Mouse (Mus musculus): ENCODE results near the gene Fpgs. TPM values are rescaled to one million over a fixed set of nuclear protein-coding genes. Genes with fewer than 3 reads are reported as not detected.

Fpgs gene
- polyA plus RNA-seq, 1 experiment: 26.4 TPM

GRCm38 (mm10) chr2:32645647-32646046 is 58.3 kb downstream of the Fpgs start:
- Histone ChIP-seq H3K27ac (ENCODE audit: insufficient read depth, low read length) (no peak overlapping the region), H3K4me1 (ENCODE audit: control insufficient read depth, insufficient read depth, low read length) (no peaks in the 10 kb centered on the region), H3K4me3 (ENCODE audit: insufficient read depth, low read length) (no peak overlapping the region)
- TF ChIP-seq POLR2A (IDR thresholded peaks at IDR 0.05; ENCODE audit: low read depth, low read length) (no peak), CTCF (IDR thresholded peaks at IDR 0.05; ENCODE audit: borderline replicate concordance, insufficient read depth, low read length) (no peak)

GRCm38 (mm10) chr2:32644799-32645475 is 59.0 kb downstream of the Fpgs start:
- no peak overlapping the region for H3K4me3 ChIP-seq (ENCODE audit: insufficient read depth, low read length)
- no peaks in the 10 kb centered on the region for H3K4me1 ChIP-seq (ENCODE audit: control insufficient read depth, insufficient read depth, low read length)
- no peak overlapping the region for H3K27ac ChIP-seq (ENCODE audit: insufficient read depth, low read length)
- no peak for TF ChIP-seq CTCF (IDR thresholded peaks at IDR 0.05; ENCODE audit: borderline replicate concordance, insufficient read depth, low read length)
- no peak for TF ChIP-seq POLR2A (IDR thresholded peaks at IDR 0.05; ENCODE audit: low read depth, low read length)

GRCm38 (mm10) chr2:32644083-32644482 is 59.9 kb downstream of the Fpgs start:
- no peak overlapping the region for H3K4me3 ChIP-seq (ENCODE audit: insufficient read depth, low read length)
- H3K27ac ChIP-seq (ENCODE audit: insufficient read depth, low read length): no peak overlapping the region
- TF ChIP-seq POLR2A (IDR thresholded peaks at IDR 0.05; ENCODE audit: low read depth, low read length) (no peak), CTCF (IDR thresholded peaks at IDR 0.05; ENCODE audit: borderline replicate concordance, insufficient read depth, low read length) (no peak)
- H3K4me1 ChIP-seq (ENCODE audit: control insufficient read depth, insufficient read depth, low read length): no peaks in the 10 kb centered on the region

- no peak for TF ChIP-seq CTCF (IDR thresholded peaks at IDR 0.05; ENCODE audit: borderline replicate concordance, insufficient read depth, low read length)
- TF ChIP-seq POLR2A (IDR thresholded peaks at IDR 0.05; ENCODE audit: low read depth, low read length): no peak
- no peak overlapping the region for H3K27ac ChIP-seq (ENCODE audit: insufficient read depth, low read length)
- H3K4me1 ChIP-seq (ENCODE audit: control insufficient read depth, insufficient read depth, low read length): no peaks in the 10 kb centered on the region
- no peak overlapping the region for H3K4me3 ChIP-seq (ENCODE audit: insufficient read depth, low read length)
These were observed 61.1 kb downstream of the Fpgs start for GRCm38 (mm10) chr2:32642813-32643212.

- TF ChIP-seq POLR2A (IDR thresholded peaks at IDR 0.05; ENCODE audit: low read depth, low read length) (no peak), CTCF (IDR thresholded peaks at IDR 0.05; ENCODE audit: borderline replicate concordance, insufficient read depth, low read length) (no peak)
- no peak overlapping the region for H3K4me3 ChIP-seq (ENCODE audit: insufficient read depth, low read length)
- no peak overlapping the region for H3K27ac ChIP-seq (ENCODE audit: insufficient read depth, low read length)
- no peaks in the 10 kb centered on the region for H3K4me1 ChIP-seq (ENCODE audit: control insufficient read depth, insufficient read depth, low read length)
These were observed 62.1 kb downstream of the Fpgs start for GRCm38 (mm10) chr2:32641810-32642209.

GRCm38 (mm10) chr2:32640550-32641051 is 63.3 kb downstream of the Fpgs start:
- no peak overlapping the region for H3K27ac ChIP-seq (ENCODE audit: insufficient read depth, low read length)
- TF ChIP-seq CTCF (IDR thresholded peaks at IDR 0.05; ENCODE audit: borderline replicate concordance, insufficient read depth, low read length): no peak
- no peak for TF ChIP-seq POLR2A (IDR thresholded peaks at IDR 0.05; ENCODE audit: low read depth, low read length)
- H3K4me3 ChIP-seq (ENCODE audit: insufficient read depth, low read length): no peak overlapping the region
- H3K4me1 ChIP-seq (ENCODE audit: control insufficient read depth, insufficient read depth, low read length): no peaks in the 10 kb centered on the region

GRCm38 (mm10) chr2:32639632-32640031 is 64.3 kb downstream of the Fpgs start:
- no peak overlapping the region for H3K27ac ChIP-seq (ENCODE audit: insufficient read depth, low read length)
- no peak for TF ChIP-seq POLR2A (IDR thresholded peaks at IDR 0.05; ENCODE audit: low read depth, low read length)
- no peak for TF ChIP-seq CTCF (IDR thresholded peaks at IDR 0.05; ENCODE audit: borderline replicate concordance, insufficient read depth, low read length)

GRCm38 (mm10) chr2:32637778-32638281 is 66.1 kb downstream of the Fpgs start:
- Histone ChIP-seq H3K27ac (ENCODE audit: insufficient read depth, low read length) (no peak overlapping the region), H3K4me1 (ENCODE audit: control insufficient read depth, insufficient read depth, low read length) (peaks cover 2% of the 10 kb centered on the region; the same call in 1 of the 2 replicates), H3K4me3 (ENCODE audit: insufficient read depth, low read length) (no peak overlapping the region)
- TF ChIP-seq POLR2A (IDR thresholded peaks at IDR 0.05; ENCODE audit: low read depth, low read length) (no peak), CTCF (IDR thresholded peaks at IDR 0.05; ENCODE audit: borderline replicate concordance, insufficient read depth, low read length) (no peak)

More at GRCm38 (mm10) chr2:32639632-32640031, 64.3 kb downstream of the Fpgs start:
- Histone ChIP-seq H3K4me3 (ENCODE audit: insufficient read depth, low read length) (no peak overlapping the region), H3K4me1 (ENCODE audit: control insufficient read depth, insufficient read depth, low read length) (no peaks in the 10 kb centered on the region)

- Histone ChIP-seq H3K27ac (ENCODE audit: insufficient read depth, low read length) (no peak overlapping the region), H3K4me1 (ENCODE audit: control insufficient read depth, insufficient read depth, low read length) (peaks cover 2% of the 10 kb centered on the region; the same call in 1 of the 2 replicates), H3K4me3 (ENCODE audit: insufficient read depth, low read length) (no peak overlapping the region)
- TF ChIP-seq POLR2A (IDR thresholded peaks at IDR 0.05; ENCODE audit: low read depth, low read length): no peak; the same call in 1 of the 2 replicates
- TF ChIP-seq CTCF (IDR thresholded peaks at IDR 0.05; ENCODE audit: borderline replicate concordance, insufficient read depth, low read length): no peak
These were observed 67.3 kb downstream of the Fpgs start for GRCm38 (mm10) chr2:32636617-32637016.

Measured in embryonic fibroblast, embryonic 13.5 days (primary cell).